Mouse (Mus musculus) forebrain, embryonic 13.5 days (tissue): ENCODE results near the gene Rasal3. TPM values are rescaled to one million over a fixed set of nuclear protein-coding genes. Genes with fewer than 3 reads are reported as not detected.

Experiments used
- ATAC-seq: fragments of 200-750 bp; cut with Nextera tagmentation; 2 replicates; pipeline ENCODE4 v1.8.0; 2017
- H3K27ac ChIP-seq: fragments of 300-500 bp; sonication (generic); 2 replicates; pipeline ENCODE4 v1.5.1; 2015; ENCODE audit warnings: inconsistent platforms, mild to moderate bottlenecking, moderate library complexity
- H3K27me3 ChIP-seq: fragments of 300-500 bp; sonication (generic); 2 replicates; pipeline ENCODE4 v1.6.1; 2015; ENCODE audit warnings: mild to moderate bottlenecking, inconsistent platforms
- H3K36me3 ChIP-seq: fragments of 300-500 bp; sonication (generic); 2 replicates; pipeline ENCODE4 v1.6.1; 2015; ENCODE audit warnings: mild to moderate bottlenecking, inconsistent platforms; ENCODE audit not compliant: poor library complexity, severe bottlenecking
- H3K4me1 ChIP-seq: fragments of 300-500 bp; sonication (generic); 2 replicates; pipeline ENCODE4 v1.6.1; 2015; ENCODE audit warnings: inconsistent platforms
- H3K4me2 ChIP-seq: fragments of 300-500 bp; sonication (generic); 2 replicates; pipeline ENCODE4 v1.6.1; 2015; ENCODE audit warnings: inconsistent platforms, mild to moderate bottlenecking, moderate library complexity
- H3K4me3 ChIP-seq: fragments of 300-500 bp; sonication (generic); 2 replicates; pipeline ENCODE4 v1.5.1; 2015; ENCODE audit warnings: mild to moderate bottlenecking, inconsistent platforms
- H3K9ac ChIP-seq: fragments of 300-500 bp; sonication (generic); 2 replicates; pipeline ENCODE4 v1.6.1; 2015; ENCODE audit warnings: mild to moderate bottlenecking, inconsistent platforms
- H3K9me3 ChIP-seq: fragments of 300-500 bp; sonication (generic); replicated peaks from 2 replicates; pipeline ENCODE4 v1.6.1; 2016; ENCODE audit warnings: inconsistent platforms
- WGBS: fragments of 180-500 bp; shearing (Covaris S2); methylation state at CpG from one replicate; pipeline ENCODE4 v1.1.7; 2015; 5-methylcytosine and 5-hydroxymethylcytosine counted together
- polyA plus RNA-seq: library from polyadenylated mRNA; unstranded; fragments of >200 nt; fragmentation: Nextera tagmentation; extraction: Ambion mirVana; gene quantifications from 2 replicates; pipeline ENCODE4 v1.2.1, GENCODE M21; 2015

The Rasal3 gene
- polyA plus RNA-seq, 1 experiment from 2014 or later = 0.32 TPM

- Histone ChIP-seq H3K9ac (no peak overlapping the region), H3K4me2 (no peak overlapping the region), H3K27me3 (peaks cover 8% of the 10 kb centered on the region), H3K36me3 (no peaks in the 10 kb centered on the region), H3K4me1 (no peaks in the 10 kb centered on the region), H3K4me3 (no peak overlapping the region), H3K9me3 (no peaks in the 10 kb centered on the region), H3K27ac (no peak overlapping the region)
- ATAC-seq = no peak
- WGBS = 86% methylated on average over 8 of the region's 8 CpGs
Measured at GRCm38 (mm10) chr17:32420781-32421180, 17.4 kb upstream of the Rasal3 start.

- Histone ChIP-seq H3K27me3 (peaks cover 16% of the 10 kb centered on the region), H3K9me3 (no peaks in the 10 kb centered on the region), H3K27ac (no peak overlapping the region), H3K36me3 (no peaks in the 10 kb centered on the region), H3K4me3 (no peak overlapping the region), H3K9ac (no peak overlapping the region), H3K4me2 (no peak overlapping the region), H3K4me1 (no peaks in the 10 kb centered on the region)
- whole genome bisulfite sequencing = 80% methylated on average over 2 of the region's 2 CpGs
- no peak for ATAC-seq
Measured at GRCm38 (mm10) chr17:32419989-32420388, 16.6 kb upstream of the Rasal3 start.

GRCm38 (mm10) chr17:32416771-32417170 lies 13.4 kb upstream of the Rasal3 start:
- WGBS = 89% methylated on average over 14 of the region's 14 CpGs
- Histone ChIP-seq H3K4me2 (no peak overlapping the region), H3K9me3 (no peaks in the 10 kb centered on the region), H3K4me3 (no peak overlapping the region), H3K36me3 (no peaks in the 10 kb centered on the region), H3K27ac (no peak overlapping the region), H3K27me3 (peaks cover 16% of the 10 kb centered on the region), H3K9ac (no peak overlapping the region; the same call in 1 of the 2 replicates), H3K4me1 (no peaks in the 10 kb centered on the region)
- no peak for ATAC-seq

- H3K36me3 ChIP-seq = no peaks in the 10 kb centered on the region
- H3K27ac ChIP-seq = no peak overlapping the region
- H3K27me3 ChIP-seq = peaks cover 16% of the 10 kb centered on the region
- H3K4me3 ChIP-seq = no peak overlapping the region
- ATAC-seq = no peak
- no peaks in the 10 kb centered on the region for H3K4me1 ChIP-seq
- no peak overlapping the region for H3K4me2 ChIP-seq
- H3K9ac ChIP-seq = no peak overlapping the region
- H3K9me3 ChIP-seq = no peaks in the 10 kb centered on the region
- 47% methylated on average over 24 of the region's 24 CpGs for WGBS
Measured at GRCm38 (mm10) chr17:32415417-32416020, 12.1 kb upstream of the Rasal3 start.

GRCm38 (mm10) chr17:32411898-32412297 lies 8.5 kb upstream of the Rasal3 start:
- H3K4me1 ChIP-seq = no peaks in the 10 kb centered on the region
- H3K27me3 ChIP-seq = peaks cover 16% of the 10 kb centered on the region
- no peak overlapping the region for H3K9ac ChIP-seq
- H3K27ac ChIP-seq = no peak overlapping the region
- 92% methylated on average over 6 of the region's 6 CpGs for WGBS
- no peaks in the 10 kb centered on the region for H3K9me3 ChIP-seq
- no peak overlapping the region for H3K4me3 ChIP-seq
- H3K36me3 ChIP-seq = no peaks in the 10 kb centered on the region
- ATAC-seq = no peak
- H3K4me2 ChIP-seq = no peak overlapping the region

- no peak overlapping the region for H3K4me3 ChIP-seq
- H3K9ac ChIP-seq = no peak overlapping the region
- no peak overlapping the region for H3K4me2 ChIP-seq
- H3K27ac ChIP-seq = no peak overlapping the region
- H3K27me3 ChIP-seq = peaks cover 24% of the 10 kb centered on the region
- H3K36me3 ChIP-seq = no peaks in the 10 kb centered on the region
- WGBS = 78% methylated on average over 11 of the region's 11 CpGs
- ATAC-seq = no peak
- no peaks in the 10 kb centered on the region for H3K9me3 ChIP-seq
- H3K4me1 ChIP-seq = no peaks in the 10 kb centered on the region
Measured at GRCm38 (mm10) chr17:32402779-32403157, 615 bp downstream of the Rasal3 start.

GRCm38 (mm10) chr17:32402011-32402778 lies 1.2 kb downstream of the Rasal3 start:
- Histone ChIP-seq H3K9me3 (no peaks in the 10 kb centered on the region), H3K9ac (no peak overlapping the region), H3K36me3 (no peaks in the 10 kb centered on the region), H3K27me3 (peaks cover 29% of the 10 kb centered on the region), H3K4me3 (no peak overlapping the region), H3K27ac (no peak overlapping the region), H3K4me1 (no peaks in the 10 kb centered on the region), H3K4me2 (no peak overlapping the region)
- ATAC-seq = no peak
- WGBS = 81% methylated on average over 9 of the region's 9 CpGs

- Histone ChIP-seq H3K27me3 (peaks cover 89% of the 10 kb centered on the region), H3K4me2 (peak overlapping the region; percentile 32), H3K9me3 (no peaks in the 10 kb centered on the region), H3K4me3 (peak overlapping the region; percentile 8; the same call in 1 of the 2 replicates), H3K9ac (no peak overlapping the region), H3K4me1 (peaks cover 5% of the 10 kb centered on the region), H3K36me3 (no peaks in the 10 kb centered on the region), H3K27ac (no peak overlapping the region)
- 3% methylated on average over 31 of the region's 37 CpGs for WGBS
- no peak for ATAC-seq
Measured at GRCm38 (mm10) chr17:32396266-32396665, 7.1 kb downstream of the Rasal3 start.

GRCm38 (mm10) chr17:32393944-32394343 lies 9.4 kb downstream of the Rasal3 start:
- ATAC-seq = no peak
- Histone ChIP-seq H3K27me3 (peaks cover 87% of the 10 kb centered on the region), H3K4me3 (no peak overlapping the region), H3K36me3 (no peaks in the 10 kb centered on the region), H3K4me2 (no peak overlapping the region), H3K9me3 (no peaks in the 10 kb centered on the region), H3K9ac (no peak overlapping the region), H3K4me1 (peaks cover 5% of the 10 kb centered on the region), H3K27ac (no peak overlapping the region)
- WGBS = 82% methylated on average over 10 of the region's 10 CpGs

GRCm38 (mm10) chr17:32389101-32389659 lies 14.2 kb downstream of the Rasal3 start, which contains the start of gene Wiz:
Gene Wiz (minus strand): TSS chr17:32389439.
- Histone ChIP-seq H3K36me3 (peaks cover 11% of the 10 kb centered on the region), H3K27ac (peak within 1 kb of the TSS; percentile 77), H3K4me2 (peak within 1 kb of the TSS; percentile 95), H3K9me3 (no peaks in the 10 kb centered on the region), H3K9ac (peak within 1 kb of the TSS; percentile 85), H3K4me3 (peak within 1 kb of the TSS; percentile 78), H3K27me3 (peaks cover 40% of the 10 kb centered on the region), H3K4me1 (peaks cover 18% of the 10 kb centered on the region)
- WGBS = 1% methylated on average over 36 of the region's 44 CpGs
- ATAC-seq = peak; percentile 82

- peak overlapping the region; percentile 95 for H3K4me2 ChIP-seq
- peak; percentile 62 for ATAC-seq
- peaks cover 18% of the 10 kb centered on the region for H3K4me1 ChIP-seq
- H3K36me3 ChIP-seq = peaks cover 18% of the 10 kb centered on the region
- H3K27ac ChIP-seq = peak overlapping the region; percentile 77
- peak overlapping the region; percentile 85 for H3K9ac ChIP-seq
- peaks cover 33% of the 10 kb centered on the region for H3K27me3 ChIP-seq
- no peaks in the 10 kb centered on the region for H3K9me3 ChIP-seq
- peak overlapping the region; percentile 78 for H3K4me3 ChIP-seq
- 2% methylated on average over 21 of the region's 39 CpGs for WGBS
Measured at GRCm38 (mm10) chr17:32388370-32389100, 14.8 kb downstream of the Rasal3 start.

GRCm38 (mm10) chr17:32387986-32388369 lies 15.4 kb downstream of the Rasal3 start:
- H3K4me1 ChIP-seq = peaks cover 18% of the 10 kb centered on the region
- H3K4me2 ChIP-seq = peak overlapping the region; percentile 95
- no peaks in the 10 kb centered on the region for H3K9me3 ChIP-seq
- H3K36me3 ChIP-seq = peaks cover 23% of the 10 kb centered on the region
- 38% methylated on average over 7 of the region's 7 CpGs for WGBS
- peak overlapping the region; percentile 85 for H3K9ac ChIP-seq
- no peak for ATAC-seq
- H3K27me3 ChIP-seq = peaks cover 28% of the 10 kb centered on the region
- H3K27ac ChIP-seq = no peak overlapping the region
- peak overlapping the region; percentile 78 for H3K4me3 ChIP-seq
